Mouse (Mus musculus) heart, adult 8-10 months (tissue): Measurements from ENCODE around the gene 6430548M08Rik. TPM values are rescaled to one million over a fixed set of nuclear protein-coding genes. Genes with fewer than 3 reads are reported as not detected.

Experiments used
- DNase-seq: peaks from one replicate; pipeline ENCODE4 v3.0.0; 2022; ENCODE audit warnings: low spot score
- total RNA-seq, 4 experiments: library from RNA; stranded (reverse); gene quantifications; 2 replicates each; pipeline ENCODE4 v1.2.4; 2022

6430548M08Rik gene
- total RNA-seq, 4 experiments from 2014 or later = 17.5 to 27.7 (median 22.0) TPM

- DNase-seq = peak; percentile 75
Observed at GRCm38 (mm10) chr8:120213939-120214338, 100.0 kb downstream of the 6430548M08Rik start.

Other genes starting within 250 kb of the 6430548M08Rik start
- gene Usp10, start 203.8 kb upstream of the 6430548M08Rik start, total RNA-seq = 10 to 100 TPM; 50.7 to 55.9 (median 53.9) TPM
- gene Gm20388, start 203.3 kb upstream of the 6430548M08Rik start, total RNA-seq = 1 to 10 TPM in 2 of 4 experiments, not detected in 2; 4.2 to 6.7 TPM
- 10 to 100 TPM; 20.9 to 28.7 (median 27.4) TPM for gene Crispld2, start 121.7 kb upstream of the 6430548M08Rik start, total RNA-seq
- 10 to 100 TPM; 33.5 to 40.0 (median 34.3) TPM for gene Zdhhc7, start 12.7 kb upstream of the 6430548M08Rik start, total RNA-seq
- not detected for gene Fam92b, start 63.3 kb downstream of the 6430548M08Rik start, total RNA-seq
- 10 to 100 TPM; 18.9 to 29.1 (median 23.3) TPM for gene Gse1, start 114.3 kb downstream of the 6430548M08Rik start, total RNA-seq